Mouse (Mus musculus): ENCODE results near the gene Ereg.

DNA sequence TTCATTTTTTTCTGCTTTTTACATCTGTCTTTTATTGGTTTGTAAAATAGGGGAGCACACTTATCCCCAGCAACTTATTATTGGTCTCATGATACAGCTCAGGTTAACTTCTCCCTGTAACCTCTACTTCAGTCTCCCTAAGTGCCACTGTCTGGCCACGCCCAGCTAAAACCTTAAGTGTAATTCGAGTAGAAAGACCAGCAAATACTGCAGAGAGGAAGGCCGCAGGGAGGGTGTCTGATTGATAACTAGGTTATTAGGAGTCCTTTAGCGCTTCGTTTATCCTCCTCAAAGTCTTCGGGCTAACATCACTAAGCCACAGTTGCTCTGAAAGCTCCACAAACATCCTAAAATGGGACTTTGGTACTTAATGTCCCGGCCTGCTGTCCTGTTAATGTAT, 64.5 kb downstream of the Ereg start:
- TF ChIP-seq CTCF (IDR thresholded peaks at IDR 0.05; ENCODE audit: low read depth): no peak
- no peak for TF ChIP-seq EP300 (IDR thresholded peaks at IDR 0.05; ENCODE audit: low read depth)
